Mouse (Mus musculus): Measurements from ENCODE around the gene Foxb1.

Gene Foxb1

DNA sequence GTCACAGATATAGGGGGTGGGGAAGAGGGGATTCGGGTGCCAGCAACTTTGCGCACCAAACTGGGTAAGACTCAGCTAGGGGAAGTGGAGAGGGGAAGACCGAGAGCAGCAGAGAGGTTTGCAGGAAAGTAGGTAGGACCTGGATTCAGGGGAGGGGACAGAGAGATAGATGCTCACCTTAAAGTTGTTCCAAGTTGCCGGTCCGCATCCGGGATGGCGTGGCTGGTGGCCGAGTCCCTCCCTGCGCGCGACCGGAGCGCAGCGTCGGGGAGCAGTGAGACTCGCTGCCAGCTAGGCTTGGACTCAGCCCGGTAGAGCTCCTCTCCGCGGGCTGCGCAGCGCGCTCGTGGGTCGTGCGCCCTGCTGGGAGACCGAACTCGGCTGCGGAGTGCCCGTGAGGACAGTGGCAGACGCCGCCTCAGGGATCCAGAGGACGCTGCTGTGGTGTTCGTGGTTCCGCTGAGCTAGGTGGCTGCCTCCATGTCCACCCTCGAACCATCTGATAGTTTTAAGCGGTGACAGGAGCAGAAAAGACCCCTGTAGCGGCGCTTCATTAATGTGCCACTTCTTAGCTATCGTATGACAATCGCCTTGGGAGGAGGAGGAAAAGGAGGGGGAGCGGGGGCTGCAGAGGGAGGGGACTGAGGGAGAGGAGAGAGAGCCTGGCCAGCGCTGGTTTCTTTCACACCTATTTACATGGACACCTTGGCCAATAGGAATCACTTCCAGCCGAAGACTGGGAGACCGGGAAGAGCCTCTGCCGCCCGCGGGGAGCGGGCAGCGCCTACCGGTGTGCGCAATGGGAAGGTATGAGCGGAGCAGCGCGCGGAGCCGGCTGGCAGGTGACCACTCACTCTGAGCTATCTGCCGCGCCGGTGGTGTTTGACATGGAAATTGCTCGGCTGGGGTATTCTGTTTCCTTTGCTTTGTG is at the start of gene Foxb1:
Gene Foxb1, minus strand, starts transcription at position 570 of the 931 bp plus-strand sequence.
- CTCF ChIA-PET, result no interaction called here

DNA sequence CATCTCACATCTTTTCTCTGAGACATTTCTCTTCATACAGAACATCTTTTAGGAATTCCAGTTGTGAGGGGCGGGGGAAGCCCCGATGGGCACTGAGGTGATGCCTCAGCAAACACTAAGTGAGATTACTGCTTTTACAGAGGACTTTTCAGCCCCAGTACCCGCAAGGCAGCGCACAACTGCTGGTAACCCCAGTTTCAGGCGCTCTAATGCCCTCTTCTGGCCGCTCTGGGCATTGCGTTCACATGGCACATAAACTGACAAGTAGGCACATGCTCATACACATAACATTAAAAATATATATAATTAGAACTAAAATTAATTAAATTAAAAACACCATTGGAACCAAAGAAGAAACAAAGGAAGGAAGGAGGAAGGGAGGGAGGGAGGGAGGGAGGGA is 29.8 kb upstream of the Foxb1 start:
- CTCF ChIA-PET, result no interaction called here

DNA sequence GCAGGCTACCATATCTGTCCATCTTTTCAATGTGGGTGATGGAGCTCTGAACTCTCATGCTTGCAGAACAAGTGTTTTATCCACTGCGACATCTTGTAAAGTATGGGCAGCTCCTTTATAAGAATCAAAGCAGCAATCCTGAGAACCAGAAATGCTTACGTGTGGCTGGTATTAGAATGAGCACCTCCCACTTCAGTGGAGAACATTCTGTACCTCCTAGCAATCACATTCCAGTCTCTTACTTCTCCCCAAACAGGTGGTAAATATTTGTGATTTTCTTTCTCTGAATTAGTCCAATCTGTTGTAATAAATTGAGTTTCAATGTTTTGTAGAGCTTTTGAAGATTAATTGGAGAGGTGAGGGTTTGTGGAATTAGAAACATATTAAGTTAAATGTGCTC is 19.3 kb upstream of the Foxb1 start:
- CTCF ChIA-PET, result no interaction called here

DNA sequence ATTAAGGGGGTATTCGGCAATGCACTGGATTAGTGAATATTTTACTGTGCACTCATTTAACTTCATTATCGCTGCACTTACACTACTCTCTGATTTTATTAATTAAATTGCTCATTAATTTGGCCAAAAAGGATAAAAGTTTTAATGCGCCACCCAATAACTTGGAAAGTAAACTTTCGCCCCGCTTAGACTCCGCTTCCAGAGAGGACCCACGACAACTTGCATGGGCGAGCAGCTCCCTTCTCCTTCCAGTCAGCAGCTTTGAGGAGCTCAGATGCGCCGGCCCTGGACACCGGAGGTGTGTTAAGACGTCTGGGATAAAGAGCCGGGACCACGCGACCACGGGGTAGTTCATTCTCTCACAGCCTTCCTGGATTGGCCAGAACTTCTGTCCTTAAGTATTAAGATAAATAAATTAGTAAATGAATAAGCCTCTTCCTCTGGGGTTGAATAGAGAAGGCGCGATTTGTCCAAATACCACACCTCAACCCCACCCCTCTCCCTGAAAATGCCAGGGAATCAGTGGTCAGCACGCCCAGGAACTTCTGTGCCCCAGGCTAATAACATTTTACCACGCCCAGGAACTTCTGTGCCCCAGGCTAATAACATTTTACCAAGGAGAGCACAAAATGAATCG is 9.3 kb upstream of the Foxb1 start:
- CTCF ChIA-PET, result no interaction called here

DNA sequence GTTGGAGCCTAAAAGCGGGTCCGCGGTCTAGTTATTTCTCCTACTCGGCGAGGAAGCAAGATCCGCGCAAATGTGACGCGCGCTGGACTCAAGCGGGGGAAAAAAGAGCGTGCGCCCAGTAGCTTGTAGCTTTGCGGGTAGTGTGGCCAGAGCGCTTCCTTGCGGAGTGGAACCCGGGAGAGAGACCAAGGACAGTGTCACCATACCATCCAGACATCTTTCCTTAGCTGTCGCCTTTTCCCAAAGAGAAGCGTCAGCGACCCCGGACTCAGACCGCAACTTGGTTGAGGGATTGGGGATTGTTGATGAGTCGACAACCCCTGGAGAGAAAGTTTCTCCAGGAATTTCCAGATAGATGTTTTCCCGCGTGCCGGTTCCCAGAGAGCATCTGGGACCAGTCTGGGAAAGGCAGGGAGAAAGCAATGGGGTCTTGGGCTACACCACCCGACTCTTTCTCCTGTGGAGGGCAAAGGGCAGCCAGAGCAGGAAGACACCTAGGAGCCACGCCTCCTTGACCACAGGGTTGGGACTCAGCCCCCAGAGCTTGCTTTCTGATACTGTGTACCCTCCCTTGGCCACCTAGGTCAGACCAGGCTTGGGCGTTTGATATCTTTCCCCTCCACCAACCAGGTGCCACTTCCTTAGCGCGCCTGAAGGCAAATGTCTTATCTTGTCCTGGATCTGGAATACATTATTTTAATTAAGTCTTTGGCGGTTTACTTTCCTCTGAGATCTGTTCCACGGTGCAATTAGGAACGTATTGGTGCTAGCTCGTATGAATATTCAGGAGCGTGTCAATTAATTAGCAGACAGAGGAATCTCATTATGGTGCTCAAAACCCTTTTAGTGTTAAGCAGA is 8.6 kb upstream of the Foxb1 start:
- CTCF ChIA-PET, result no interaction called here

DNA sequence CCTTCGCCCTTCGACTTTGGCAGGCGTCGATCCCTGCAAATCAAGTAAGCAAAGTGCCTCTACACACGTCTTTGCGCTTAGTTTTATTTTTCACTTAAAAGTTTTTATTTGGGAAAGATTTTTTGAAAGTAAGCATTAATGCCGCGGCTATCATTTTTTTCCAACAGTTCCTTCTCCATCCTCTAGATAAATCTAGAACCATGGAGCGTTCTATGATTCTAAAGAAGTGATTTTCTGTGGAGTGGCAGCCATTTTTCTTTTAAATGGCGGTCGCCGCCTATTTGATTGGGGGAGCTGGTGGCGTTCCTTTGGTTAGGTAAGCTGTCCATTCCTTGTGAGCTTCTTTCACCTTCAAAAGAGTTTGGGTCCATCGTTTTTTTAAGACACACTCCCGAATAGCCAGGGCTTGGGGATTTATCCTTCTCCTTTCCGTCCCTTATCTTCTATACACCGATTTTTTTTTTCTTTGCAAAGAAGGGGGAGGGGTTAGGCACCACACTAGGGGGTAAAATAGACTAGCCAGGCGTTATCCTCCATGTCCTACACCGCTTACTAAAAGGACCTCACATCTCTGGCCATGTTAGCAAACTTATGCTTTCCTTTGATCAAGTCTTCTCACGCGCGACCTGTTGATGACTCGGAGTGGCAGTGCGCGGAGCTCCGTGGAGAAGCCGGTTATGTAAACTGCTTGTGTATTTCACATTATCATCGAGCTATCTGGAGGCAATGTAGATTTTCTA is 7.6 kb upstream of the Foxb1 start:
- CTCF ChIA-PET, result no interaction called here

DNA sequence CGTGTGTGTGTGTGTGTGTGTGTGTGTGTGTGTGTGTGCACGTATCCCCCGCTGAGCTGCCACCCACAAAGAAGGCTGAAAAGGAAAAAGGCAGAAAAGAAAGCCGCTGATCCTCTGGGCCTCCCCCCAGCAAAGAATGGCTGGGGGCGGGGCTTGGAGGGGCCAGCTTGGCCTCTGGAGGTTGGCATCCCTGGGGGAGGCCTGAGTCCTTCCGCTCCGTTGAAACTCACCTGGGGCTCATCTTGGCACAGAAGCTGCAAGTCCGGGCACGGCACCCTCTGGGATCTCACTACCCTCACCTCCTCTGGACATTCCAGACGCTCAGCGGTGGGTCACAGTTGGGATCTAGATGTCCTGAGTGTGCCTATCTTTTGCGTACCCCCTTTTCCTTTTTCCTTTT is 6.7 kb upstream of the Foxb1 start:
- CTCF ChIA-PET, result interaction anchor here (0.7 kb wide), 1 partner anchor 1812 kb away, joined by 13 read pairs; no protein-coding TSS in a partner anchor

DNA sequence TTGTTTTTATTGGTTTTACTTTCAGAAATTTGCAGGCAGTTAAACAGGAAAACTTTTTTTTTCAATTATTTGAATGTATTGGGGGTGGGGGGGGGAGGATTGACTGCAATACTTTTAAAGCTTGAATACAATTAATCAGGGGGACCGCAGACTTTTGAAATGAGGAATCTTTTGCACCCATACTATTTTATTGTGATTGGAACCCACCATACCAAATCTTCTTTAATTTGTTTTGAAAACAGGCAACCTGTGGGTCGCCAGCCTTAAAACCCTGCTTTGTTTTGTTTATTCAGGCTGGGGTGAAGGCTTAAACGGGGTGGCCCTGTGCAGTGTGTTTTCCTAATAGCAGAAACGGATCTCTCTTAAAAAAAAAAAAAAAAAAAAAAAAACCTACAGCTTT is 6.2 kb upstream of the Foxb1 start:
- CTCF ChIA-PET, result interaction anchor here (0.7 kb wide), 1 partner anchor 1813 kb away, joined by 13 read pairs; no protein-coding TSS in a partner anchor

DNA sequence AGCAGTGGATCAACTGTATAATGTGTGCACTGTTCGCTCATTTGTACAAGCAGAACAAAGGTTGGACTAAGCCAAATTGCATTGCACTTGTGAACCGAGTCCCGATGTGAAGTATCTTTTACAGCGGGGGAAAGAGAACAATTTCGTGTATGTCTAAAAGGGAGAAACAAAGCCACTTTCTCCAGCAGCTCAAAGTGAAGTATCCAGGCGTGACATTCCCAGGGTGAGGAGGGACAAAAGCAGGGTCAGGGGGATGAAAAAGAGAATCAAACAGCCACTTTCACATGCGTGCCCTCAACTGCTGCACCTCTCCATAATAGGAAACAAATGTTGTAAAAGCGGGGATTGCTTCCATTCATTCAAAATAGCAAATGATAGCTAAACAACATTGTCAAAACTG is 5.6 kb upstream of the Foxb1 start:
- CTCF ChIA-PET, result no interaction called here

DNA sequence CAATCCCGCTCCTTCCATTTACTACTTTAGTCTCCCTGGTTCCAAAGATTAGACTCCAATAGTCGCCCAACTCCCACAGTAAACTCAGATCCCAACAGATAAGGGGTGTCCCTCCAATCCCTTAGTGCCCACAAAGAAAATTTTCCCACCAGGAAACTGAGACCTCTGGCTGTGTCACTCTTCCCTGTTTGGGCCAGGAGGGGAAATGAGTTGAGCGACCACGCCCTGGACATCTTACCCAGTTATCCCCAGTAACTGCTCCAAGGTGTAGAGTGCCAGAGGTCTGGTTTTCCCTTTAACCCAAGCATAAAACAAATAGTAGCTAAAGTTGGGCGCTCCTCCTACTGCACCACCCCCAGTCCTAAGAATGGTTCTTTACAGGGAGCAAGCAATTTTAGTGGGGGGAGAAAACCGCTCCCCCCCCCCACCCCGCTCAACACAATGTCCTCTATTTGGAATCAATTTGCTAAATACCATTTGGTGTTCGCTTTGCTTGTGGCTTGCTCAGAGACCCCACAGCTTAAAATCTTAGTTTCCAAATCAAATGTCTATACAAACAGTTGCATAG is 4.8 kb upstream of the Foxb1 start:
- CTCF ChIA-PET, result interaction anchor here (0.6 kb wide), 1 partner anchor 979 kb away, joined by 3 read pairs; no protein-coding TSS in a partner anchor

DNA sequence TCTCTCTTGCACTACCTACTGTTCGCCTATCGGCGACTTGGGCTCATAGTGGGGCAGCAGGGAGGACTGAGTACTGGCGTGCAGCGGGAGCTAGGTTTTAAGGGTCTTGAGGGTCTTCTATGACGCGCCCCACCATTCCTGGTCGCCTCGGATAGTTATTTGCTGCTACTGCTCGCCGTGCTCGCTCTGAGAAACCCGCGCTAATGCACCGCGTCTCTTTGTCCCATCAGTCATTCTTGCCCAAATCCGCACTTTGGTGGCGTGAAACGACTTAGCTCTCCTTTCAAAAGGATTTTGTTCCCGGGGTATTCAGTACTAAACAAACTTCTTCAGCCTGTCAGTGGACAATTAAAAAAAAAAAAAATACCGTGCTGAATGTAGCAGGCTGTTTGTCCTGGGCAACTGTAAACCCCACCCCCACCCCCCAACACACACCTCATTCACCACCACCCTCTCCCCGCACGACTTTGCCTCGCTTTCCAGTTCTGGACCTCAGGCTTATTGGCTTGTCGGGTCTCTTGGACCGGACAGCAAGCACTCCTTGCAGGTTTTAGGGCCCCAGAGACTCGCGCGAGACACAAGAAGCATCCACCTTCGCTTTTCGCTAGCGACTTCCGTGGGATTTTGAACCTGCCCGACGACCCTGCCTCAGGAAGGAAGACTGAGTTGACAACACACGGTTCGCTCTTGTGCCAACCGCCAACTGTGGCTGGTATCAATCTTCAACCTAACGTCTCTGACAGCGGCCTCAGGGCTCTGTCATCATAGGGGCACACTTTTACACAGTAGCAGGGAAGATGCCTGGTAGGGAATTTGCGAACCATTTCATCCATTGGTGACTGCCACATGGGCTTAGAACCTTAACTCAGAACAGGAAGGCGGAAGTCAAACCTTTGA is 4.1 kb upstream of the Foxb1 start:
- CTCF ChIA-PET, result no interaction called here

DNA sequence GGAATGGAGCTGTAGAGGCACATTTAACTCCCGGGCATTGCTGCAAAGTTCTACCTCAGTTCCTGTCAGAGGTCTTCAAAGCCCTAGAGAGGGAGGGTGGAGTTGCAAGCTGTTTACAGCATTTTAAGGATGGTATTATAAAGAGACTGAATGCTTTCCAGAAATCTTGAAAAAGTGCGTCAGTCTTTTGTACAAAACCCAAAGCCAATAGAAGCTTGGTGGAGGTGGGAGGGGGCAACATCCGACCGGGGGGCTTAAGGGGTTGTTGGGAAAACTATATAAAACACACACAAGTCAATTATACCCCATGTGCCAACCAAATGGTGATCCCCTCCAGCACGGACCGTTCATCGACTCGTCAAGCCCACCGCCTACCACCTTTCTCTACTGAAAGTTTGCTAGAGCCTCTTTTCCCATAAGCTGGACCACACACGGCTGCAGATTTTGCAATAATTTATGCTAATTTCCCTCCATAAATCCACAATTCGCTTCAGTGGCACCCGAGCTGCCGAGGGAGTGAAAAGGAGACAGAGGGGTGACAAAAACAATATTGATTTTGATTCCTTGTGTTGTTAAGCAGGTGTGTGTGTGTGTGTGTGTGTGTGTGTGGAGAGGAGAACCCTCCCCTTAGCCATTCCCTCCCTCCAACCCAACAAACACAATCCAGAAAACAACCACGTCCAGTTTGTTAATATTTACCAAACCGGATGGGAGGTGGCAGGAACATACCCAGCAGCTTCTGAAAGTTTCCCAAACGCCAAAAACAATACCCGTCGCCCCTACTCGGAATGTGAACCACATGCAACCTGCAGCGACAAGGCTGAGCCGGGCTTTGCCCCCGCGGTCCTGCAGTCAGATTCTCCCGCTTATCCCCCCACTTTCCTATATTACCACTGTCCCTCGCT is 3.2 kb upstream of the Foxb1 start:
- CTCF ChIA-PET, result no interaction called here

DNA sequence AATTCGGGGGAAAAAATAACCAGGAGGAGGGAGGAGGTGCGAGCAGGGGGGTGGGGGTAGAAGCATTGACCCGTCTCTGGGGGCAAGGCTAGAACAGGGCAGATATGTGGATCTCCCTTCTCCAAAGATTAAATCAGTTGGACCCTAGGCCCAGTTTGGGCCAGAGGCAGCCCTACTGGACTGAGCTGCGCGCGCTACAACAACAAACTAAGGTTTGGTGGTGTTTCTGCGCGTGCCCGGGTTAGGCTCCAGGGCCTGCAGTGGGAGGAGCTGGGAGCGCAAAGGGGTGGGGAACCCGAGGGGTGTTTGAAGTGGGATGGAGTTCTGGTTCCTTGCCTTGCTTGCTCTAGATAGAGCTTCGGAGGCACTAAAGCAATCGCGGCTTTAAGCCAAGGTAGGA is 2.0 kb upstream of the Foxb1 start:
- CTCF ChIA-PET, result no interaction called here

DNA sequence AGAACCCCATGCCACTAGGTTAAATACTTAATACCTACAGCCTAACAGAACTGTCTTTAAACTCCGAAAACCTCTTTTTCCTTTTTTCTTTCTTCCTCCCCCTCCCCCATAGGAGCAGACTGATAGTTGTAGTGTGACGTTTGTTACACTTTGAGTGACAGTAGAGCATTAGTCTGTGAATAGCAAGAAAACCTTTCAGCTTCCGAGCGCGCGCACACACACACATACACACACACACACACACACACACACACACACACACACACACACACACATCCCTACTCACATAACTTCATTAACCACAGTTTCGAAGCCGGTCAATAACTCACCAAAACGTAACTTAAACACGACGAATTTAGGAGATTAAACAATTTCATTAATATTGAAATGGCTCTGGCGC is 1.5 kb upstream of the Foxb1 start:
- CTCF ChIA-PET, result no interaction called here

DNA sequence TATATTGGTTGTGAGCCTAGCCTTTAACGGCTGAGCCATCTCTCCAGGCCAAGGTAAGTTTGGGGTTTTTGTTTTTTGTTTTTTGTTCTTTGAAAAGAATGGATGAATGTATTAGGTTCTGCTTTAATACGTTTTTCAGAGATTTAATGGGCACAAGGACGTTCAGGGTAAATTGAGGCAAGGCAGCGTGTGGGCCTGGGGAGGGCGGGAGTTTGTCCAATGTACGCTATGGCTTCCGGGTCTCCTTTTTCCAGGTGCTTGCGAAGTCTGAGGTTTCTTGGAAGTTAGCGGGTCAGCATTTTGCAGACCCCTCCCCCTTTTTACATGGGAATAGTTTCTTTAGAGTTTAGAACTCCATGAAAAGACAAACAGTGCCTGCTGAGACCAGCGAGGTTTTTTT is 829 bp upstream of the Foxb1 start:
- CTCF ChIA-PET, result no interaction called here

DNA sequence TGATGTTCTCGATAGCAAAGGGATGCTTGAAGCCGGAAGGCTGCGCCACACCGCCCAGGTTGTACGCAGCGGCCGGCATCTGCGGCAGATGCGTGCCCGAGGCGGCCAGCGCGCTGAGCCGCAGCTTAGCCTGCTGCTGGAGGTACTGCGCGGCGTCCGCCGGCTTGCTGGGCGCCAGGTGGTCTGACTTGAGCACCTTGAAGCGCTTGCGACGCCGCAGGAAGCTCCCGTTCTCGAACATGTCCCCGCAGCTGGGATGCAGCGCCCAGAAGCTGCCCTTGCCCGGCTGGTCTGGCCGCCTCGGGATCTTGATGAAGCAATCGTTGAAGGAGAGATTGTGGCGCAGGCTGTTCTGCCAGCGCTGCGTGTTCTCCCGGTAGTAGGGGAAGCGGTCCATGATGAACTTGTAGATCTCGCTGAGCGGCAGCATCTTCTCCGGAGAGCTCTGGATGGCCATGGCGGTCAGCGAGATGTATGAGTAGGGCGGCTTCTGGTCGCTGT is 969 bp downstream of the Foxb1 start:
- CTCF ChIA-PET, result no interaction called here

DNA sequence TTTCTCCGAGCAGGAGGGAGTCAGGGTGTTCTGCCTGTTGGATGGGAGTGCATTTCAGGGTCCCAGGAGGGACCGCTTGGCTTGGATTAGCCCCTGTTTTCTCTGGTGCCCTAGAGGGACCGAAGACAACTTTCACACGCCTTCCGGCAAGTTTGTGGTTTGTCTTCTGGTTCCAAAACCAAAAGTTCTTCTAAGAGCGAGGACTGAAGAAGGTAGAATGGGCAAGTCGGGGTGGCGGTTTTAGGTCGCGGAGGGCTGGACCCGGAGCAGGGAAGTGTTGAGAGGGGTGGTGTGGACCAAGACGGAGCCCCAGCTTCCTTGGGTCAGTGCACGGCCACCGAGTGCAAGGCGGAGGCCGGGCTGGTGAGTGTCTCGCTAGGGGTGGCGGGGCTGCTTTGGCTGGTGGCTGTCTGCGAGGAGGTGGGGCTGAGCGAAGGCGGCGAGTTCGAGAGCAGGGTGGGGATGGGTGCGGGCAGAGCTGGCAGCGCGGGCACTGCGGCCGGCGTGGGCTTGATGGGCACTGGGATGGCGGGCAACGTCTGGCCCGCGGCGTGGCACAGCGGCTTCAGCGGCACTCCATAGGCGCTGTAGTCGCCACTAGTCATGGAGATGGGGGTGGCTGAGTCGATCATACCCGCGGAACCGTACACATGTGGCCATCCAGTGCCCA is 1.7 kb downstream of the Foxb1 start:
- CTCF ChIA-PET, result no interaction called here

DNA sequence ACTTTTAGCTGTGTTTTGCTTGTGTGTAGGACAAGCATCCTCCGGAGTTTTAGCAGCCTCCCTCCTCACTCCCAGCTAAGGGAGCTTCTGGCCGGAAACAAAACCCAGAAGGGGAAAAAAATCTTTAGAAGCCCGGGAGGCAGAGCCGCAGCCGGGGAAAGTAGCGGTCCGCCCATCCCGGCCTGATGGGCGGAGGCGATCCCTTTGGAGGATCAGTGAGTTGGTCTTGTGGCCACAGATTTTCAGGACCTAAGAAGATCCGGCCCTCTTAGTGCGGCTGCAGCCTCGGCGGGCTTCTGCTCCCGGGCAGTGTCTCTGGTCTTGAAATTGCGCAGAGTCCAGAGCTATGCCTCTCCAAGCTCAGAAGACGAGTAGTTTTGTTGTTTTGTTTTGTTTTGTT is 2.2 kb downstream of the Foxb1 start:
- CTCF ChIA-PET, result no interaction called here

DNA sequence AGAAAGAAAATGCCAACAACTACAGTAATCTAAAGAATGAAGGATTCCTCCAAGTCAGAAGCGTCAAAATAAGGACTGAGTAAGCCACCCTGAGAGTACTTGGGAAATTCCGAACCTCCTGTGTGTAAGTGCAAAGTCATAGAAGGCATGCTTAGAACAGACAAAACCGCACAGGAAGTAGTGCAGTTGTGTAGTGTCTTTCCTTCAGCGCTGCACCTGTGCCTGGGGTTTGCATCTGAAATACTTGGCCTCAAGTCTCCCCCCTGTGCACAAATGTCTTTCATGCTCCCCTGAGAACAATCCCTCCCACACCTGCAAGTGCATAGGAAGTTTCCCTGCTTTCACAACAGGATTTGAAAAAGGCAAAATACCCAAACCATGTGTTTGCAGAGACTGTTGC is 3.5 kb downstream of the Foxb1 start:
- CTCF ChIA-PET, result no interaction called here

All from spleen, embryonic (tissue).